1 mouse cellular context compared by ENCODE assay signal in the genomic region with DNA sequence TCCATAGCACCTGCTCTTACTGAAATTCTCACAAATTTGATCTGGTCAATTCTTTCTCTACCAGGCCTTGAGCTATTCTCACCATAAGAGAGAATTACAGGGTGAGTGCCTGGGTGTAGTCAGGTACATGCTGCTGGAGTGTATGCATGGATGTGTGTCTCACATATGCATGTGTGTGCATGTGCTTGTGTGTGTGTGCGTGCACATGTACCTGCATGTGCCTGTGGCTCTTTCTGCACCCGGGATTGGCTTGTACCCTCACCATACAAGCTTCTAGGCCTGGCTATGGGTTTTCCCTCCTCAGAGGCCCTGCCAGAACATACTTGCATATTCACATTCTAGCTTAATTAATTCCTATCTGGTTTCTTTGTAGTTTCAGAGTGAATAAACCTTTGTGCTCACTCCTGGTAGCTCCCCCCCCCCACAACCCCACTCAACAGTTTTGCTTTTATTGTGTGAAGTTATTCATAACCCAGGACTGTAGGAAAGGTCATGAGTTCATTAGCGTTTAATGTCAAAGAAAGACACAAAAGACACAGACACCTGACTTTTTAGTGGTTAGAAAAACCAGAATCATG.
TF ChIP-seq lines count a peak whose summit lies in the region.

No protein-coding gene starts in this region.

TF ChIP-seq in MEL, 35 proteins besides CTCF, POLR2A, EP300 and RAD21:
- TF ChIP-seq RCOR1 (IDR thresholded peaks at IDR 0.05; ENCODE audit: low read depth, low read length) = no peak
- TF ChIP-seq SMC3 (IDR thresholded peaks at IDR 0.05; ENCODE audit: low read depth, low read length) = no peak
- no peak for TF ChIP-seq ZNF384 (IDR thresholded peaks at IDR 0.05; ENCODE audit: low read depth, low read length)
- TF ChIP-seq POLR2AphosphoS2 (IDR thresholded peaks at IDR 0.05; ENCODE audit: low read length) = no peak
- TF ChIP-seq UBTF (IDR thresholded peaks at IDR 0.05; ENCODE audit: borderline replicate concordance, insufficient read depth, low read depth, low read length) = no peak
- no peak for TF ChIP-seq NELFE (IDR thresholded peaks at IDR 0.05; ENCODE audit: low read depth, low read length)
- TF ChIP-seq HCFC1 (IDR thresholded peaks at IDR 0.05; ENCODE audit: low read depth, low read length) = no peak
- no peak for TF ChIP-seq MAFK (IDR thresholded peaks at IDR 0.05; ENCODE audit: borderline replicate concordance, low read depth, low read length)
- no peak for TF ChIP-seq KAT2A (conservative IDR thresholded peaks at IDR 0.05; ENCODE audit: low read depth, low read length)
- TF ChIP-seq USF2 (IDR thresholded peaks at IDR 0.05; ENCODE audit: borderline replicate concordance in 1 of 2, insufficient read depth in 1 of 2, low read depth in 1 of 2, low read length in 2 of 2) = no peak
- TF ChIP-seq ZMIZ1 (IDR thresholded peaks at IDR 0.05; ENCODE audit: low read depth, low read length) = no peak
- no peak for TF ChIP-seq ZKSCAN1 (IDR thresholded peaks at IDR 0.05; ENCODE audit: low read depth, low read length)
- no peak for TF ChIP-seq MXI1 (IDR thresholded peaks at IDR 0.05; ENCODE audit: low read depth, low read length)
- TF ChIP-seq TAL1 (IDR thresholded peaks at IDR 0.05; ENCODE audit: low read length) = no peak
- no peak for TF ChIP-seq MAZ (IDR thresholded peaks at IDR 0.05; ENCODE audit: low read depth, low read length)
- no peak for TF ChIP-seq POLR2AphosphoS5 (IDR thresholded peaks at IDR 0.05; ENCODE audit: borderline replicate concordance, low read depth, low read length)
- TF ChIP-seq TCF12 (IDR thresholded peaks at IDR 0.05; ENCODE audit: low read depth, low read length) = no peak
- TF ChIP-seq ELF1 (IDR thresholded peaks at IDR 0.05; ENCODE audit: low read depth, low read length) = no peak
